Mouse (Mus musculus): Measurements from ENCODE around the gene Brms1l.

GRCm38 (mm10) chr12:55860631-55861030, 24.5 kb downstream of the Brms1l start:
- no peak for TF ChIP-seq POLR2A (IDR thresholded peaks at IDR 0.05; ENCODE audit: insufficient read depth, low read length)
- TF ChIP-seq CTCF (IDR thresholded peaks at IDR 0.05; ENCODE audit: low read depth, low read length) = no peak

Data from ES-Bruce4 (cell line).